Mouse (Mus musculus) intestine, embryonic 16.5 days (tissue): Measurements from ENCODE around the gene Krtap4-13. TPM values are rescaled to one million over a fixed set of nuclear protein-coding genes. Genes with fewer than 3 reads are reported as not detected.
"Not testable (repeated sequence)": the region's sequence is repeated elsewhere in the genome, so short reads cannot be mapped to it uniquely, and the experiment has no call there.

ENCODE experiments used
- ATAC-seq: fragments of 200-750 bp; cut with Nextera tagmentation; 2 replicates; pipeline ENCODE4 v1.8.0; 2017; ENCODE audit warnings: moderate TSS enrichment, moderate library complexity
- H3K27ac ChIP-seq: fragments of 300-500 bp; sonication (generic); 2 replicates; pipeline ENCODE4 v1.5.1; 2014; ENCODE audit warnings: mild to moderate bottlenecking, low read length
- H3K27me3 ChIP-seq: fragments of 300-500 bp; sonication (generic); replicated peaks from 2 replicates; pipeline ENCODE4 v1.6.1; 2014; ENCODE audit warnings: low read length, control low read depth, mixed read lengths; ENCODE audit not compliant: control insufficient read depth, insufficient read depth
- H3K36me3 ChIP-seq: fragments of 300-500 bp; sonication (generic); 2 replicates; pipeline ENCODE4 v1.6.1; 2014; ENCODE audit warnings: low read length, control low read depth; ENCODE audit not compliant: control insufficient read depth, insufficient read depth
- H3K4me1 ChIP-seq: fragments of 300-500 bp; sonication (generic); 2 replicates; pipeline ENCODE4 v1.6.1; 2014; ENCODE audit warnings: low read length, control low read depth, mixed read lengths; ENCODE audit not compliant: control insufficient read depth, insufficient read depth
- H3K4me2 ChIP-seq: fragments of 300-500 bp; sonication (generic); 2 replicates; pipeline ENCODE4 v1.6.1; 2014; ENCODE audit warnings: low read depth, low read length, control low read depth
- H3K4me3 ChIP-seq: fragments of 300-500 bp; sonication (generic); 2 replicates; pipeline ENCODE4 v1.5.1; 2014; ENCODE audit warnings: mild to moderate bottlenecking, low read length
- H3K9ac ChIP-seq: fragments of 300-500 bp; sonication (generic); 2 replicates; pipeline ENCODE4 v1.6.1; 2014; ENCODE audit warnings: low read depth, low read length
- H3K9me3 ChIP-seq: fragments of 300-500 bp; sonication (generic); 2 replicates; pipeline ENCODE4 v1.6.1; 2016; ENCODE audit warnings: low read length, control low read depth; ENCODE audit not compliant: control insufficient read depth
- WGBS: fragments of 180-500 bp; shearing (Covaris S2); extraction: QIAGEN DNeasy Blood & Tissue Kit; methylation state at CpG from one replicate; pipeline ENCODE4 v1.1.7; 2014; 5-methylcytosine and 5-hydroxymethylcytosine counted together
- polyA plus RNA-seq: library from polyadenylated mRNA; unstranded; fragments of >200 nt; fragmentation: Nextera tagmentation; extraction: Ambion mirVana; gene quantifications from 2 replicates; pipeline ENCODE4 v1.2.1, GENCODE M21; 2015

Gene Krtap4-13
- polyA plus RNA-seq, 1 experiment from 2014 or later = not detected

GRCm38 (mm10) chr11:99798832-99799231 lies 10.9 kb downstream of the Krtap4-13 start, which contains the start of gene Gm11569:
TSS of gene Gm11569 (minus strand) at chr11:99798932.
- H3K4me2 ChIP-seq, H3K27ac ChIP-seq, H3K9ac ChIP-seq, H3K27me3 ChIP-seq, H3K9me3 ChIP-seq, H3K4me1 ChIP-seq, ATAC-seq, H3K4me3 ChIP-seq, H3K36me3 ChIP-seq: not testable (repeated sequence)
- WGBS = no CpG with 5 or more reads among the region's 1 CpGs

DNA sequence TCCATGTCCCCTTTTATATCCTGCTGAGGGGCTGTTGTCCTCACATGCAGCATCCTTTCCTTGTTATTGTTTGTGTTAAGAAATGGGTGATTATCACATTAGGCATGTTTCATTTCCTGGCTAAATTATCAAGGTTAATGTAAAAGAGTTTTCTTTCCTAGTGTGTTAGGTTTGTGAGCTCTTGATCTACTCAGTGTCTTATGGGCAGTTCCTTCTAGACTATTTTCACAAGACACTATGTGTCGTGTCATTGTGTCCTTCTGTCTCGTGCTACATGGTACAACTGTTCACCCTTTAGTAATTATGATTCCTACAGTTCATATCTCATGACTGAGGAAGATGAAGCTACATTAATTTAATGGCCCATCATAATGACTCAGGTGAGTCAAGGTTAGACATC lies 16.3 kb downstream of the Krtap4-13 start, which contains the start of gene Gm11596:
Gm11596 (minus strand) TSS at position 101 of the 400 bp plus-strand sequence.
- no peak within 1 kb of the TSS for H3K4me2 ChIP-seq
- H3K9ac ChIP-seq = no peak within 1 kb of the TSS
- H3K4me3 ChIP-seq = no peak within 1 kb of the TSS
- no peaks in the 10 kb centered on the region for H3K27me3 ChIP-seq
- H3K4me1 ChIP-seq = no peaks in the 10 kb centered on the region
- H3K27ac ChIP-seq = no peak within 1 kb of the TSS
- no peak for ATAC-seq
- H3K36me3 ChIP-seq = no peaks in the 10 kb centered on the region
- WGBS = 78% methylated on average over 2 of the region's 2 CpGs
- H3K9me3 ChIP-seq = no peaks in the 10 kb centered on the region

DNA sequence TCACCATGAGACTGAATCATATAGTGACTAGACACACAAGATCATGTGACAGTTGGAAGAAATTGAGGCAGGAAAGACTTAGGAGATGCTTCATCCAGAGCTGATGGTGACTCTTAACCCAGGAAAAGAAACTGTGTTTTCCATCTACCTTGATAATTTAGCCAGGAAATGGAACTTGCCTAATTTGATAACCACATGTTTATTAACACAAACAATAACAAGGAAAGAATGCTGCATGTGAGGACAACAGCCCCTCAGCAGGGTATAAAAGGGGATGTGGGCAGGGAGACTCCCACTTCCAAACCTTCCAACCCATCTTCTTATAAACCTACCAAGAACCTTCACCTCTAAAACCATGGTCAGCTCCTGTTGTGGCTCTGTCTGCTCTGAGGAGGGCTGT lies 24.8 kb downstream of the Krtap4-13 start, which contains the start of gene Krtap4-9:
Krtap4-9 (plus strand) TSS at position 301 of the 400 bp plus-strand sequence.
- H3K4me2 ChIP-seq, H3K9me3 ChIP-seq, H3K9ac ChIP-seq, H3K27me3 ChIP-seq, H3K4me3 ChIP-seq, ATAC-seq, H3K27ac ChIP-seq, H3K36me3 ChIP-seq, H3K4me1 ChIP-seq: not testable (repeated sequence)

DNA sequence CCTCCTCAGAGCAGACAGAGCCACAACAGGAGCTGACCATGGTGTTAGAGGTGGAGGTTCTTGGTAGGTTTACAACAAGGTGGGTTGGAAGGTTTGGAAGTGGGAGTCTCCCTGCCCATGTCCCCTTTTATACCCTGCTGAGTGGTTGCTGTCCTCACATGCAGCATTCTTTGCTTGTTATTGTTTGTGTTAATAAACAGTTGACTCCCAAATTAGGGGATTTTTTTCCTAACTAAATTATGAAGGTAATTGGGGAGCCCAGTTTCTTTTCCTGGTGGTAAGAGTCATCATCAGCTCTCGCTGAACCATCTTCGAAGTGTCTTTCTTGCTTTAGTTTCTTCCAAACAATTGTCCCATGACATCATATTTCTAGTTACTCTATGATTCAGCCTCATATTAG lies 29.1 kb downstream of the Krtap4-13 start, which contains the start of gene Krtap4-8:
Krtap4-8 (minus strand) TSS at position 101 of the 400 bp plus-strand sequence.
- Histone ChIP-seq H3K4me3 (no peak within 1 kb of the TSS), H3K4me1 (no peaks in the 10 kb centered on the region), H3K9ac (no peak within 1 kb of the TSS), H3K36me3 (no peaks in the 10 kb centered on the region), H3K27ac (no peak within 1 kb of the TSS), H3K4me2 (no peak within 1 kb of the TSS), H3K9me3 (no peaks in the 10 kb centered on the region), H3K27me3 (no peaks in the 10 kb centered on the region)
- WGBS = 97% methylated on average over 2 of the region's 2 CpGs
- ATAC-seq = no peak

DNA sequence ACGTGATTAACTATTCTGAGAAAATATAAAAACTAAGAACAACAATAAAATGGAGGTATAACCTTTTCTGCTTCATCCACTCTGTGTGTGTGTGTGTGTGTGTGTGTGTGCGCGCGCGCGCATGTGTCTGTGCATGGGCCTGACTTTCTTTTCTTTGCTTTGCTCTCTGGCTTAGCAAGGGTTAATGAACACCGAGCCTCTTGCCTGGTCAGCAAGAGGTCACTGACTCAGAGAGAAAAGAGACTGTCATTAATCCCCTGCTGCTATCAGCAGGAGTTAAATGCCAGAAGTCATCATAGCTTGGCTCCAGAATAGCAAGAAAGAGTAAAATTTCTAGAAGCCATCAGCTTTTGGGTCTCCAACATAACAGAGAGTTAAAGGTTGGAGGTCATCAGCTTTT lies 31.3 kb downstream of the Krtap4-13 start:
- Histone ChIP-seq H3K4me1 (no peaks in the 10 kb centered on the region), H3K9ac (no peak overlapping the region), H3K4me2 (no peak overlapping the region), H3K36me3 (no peaks in the 10 kb centered on the region), H3K4me3 (no peak overlapping the region), H3K9me3 (no peaks in the 10 kb centered on the region), H3K27ac (no peak overlapping the region), H3K27me3 (no peaks in the 10 kb centered on the region)
- no peak for ATAC-seq
- WGBS = 58% methylated on average over 7 of the region's 7 CpGs

GRCm38 (mm10) chr11:99772813-99773212 lies 36.9 kb downstream of the Krtap4-13 start, which contains the start of gene Gm11595:
TSS of gene Gm11595 (minus strand) at chr11:99772913.
- H3K4me3 ChIP-seq, H3K9ac ChIP-seq, H3K4me2 ChIP-seq, H3K4me1 ChIP-seq, ATAC-seq, H3K27ac ChIP-seq, H3K36me3 ChIP-seq, H3K9me3 ChIP-seq, H3K27me3 ChIP-seq: not testable (repeated sequence)

GRCm38 (mm10) chr11:99768410-99768809 lies 41.3 kb downstream of the Krtap4-13 start:
- Histone ChIP-seq H3K4me1 (no peaks in the 10 kb centered on the region), H3K4me2 (no peak overlapping the region), H3K4me3 (no peak overlapping the region), H3K27me3 (no peaks in the 10 kb centered on the region), H3K36me3 (no peaks in the 10 kb centered on the region), H3K9ac (no peak overlapping the region), H3K9me3 (no peaks in the 10 kb centered on the region), H3K27ac (no peak overlapping the region)
- 77% methylated on average over 2 of the region's 2 CpGs for WGBS
- no peak for ATAC-seq

Other genes starting within 250 kb of the Krtap4-13 start
- gene Krtap3-1, start 243.3 kb downstream of the Krtap4-13 start, polyA plus RNA-seq = not detected in 2 replicates
- not detected in 2 replicates for gene Krtap1-5, start 228.9 kb downstream of the Krtap4-13 start, polyA plus RNA-seq
- gene Krtap1-4, start 226.2 kb downstream of the Krtap4-13 start, polyA plus RNA-seq = not detected in 2 replicates
- gene Krtap1-3, start 218.6 kb downstream of the Krtap4-13 start, polyA plus RNA-seq = not detected in 2 replicates
- gene Krtap9-3, start 211.8 kb downstream of the Krtap4-13 start, polyA plus RNA-seq = not detected in 2 replicates
- gene Gm11938, start 206.6 kb downstream of the Krtap4-13 start, polyA plus RNA-seq = not detected in 2 replicates
- not detected in 2 replicates for gene Gm11937, start 199.7 kb downstream of the Krtap4-13 start, polyA plus RNA-seq
- gene Krtap2-4, start 195.0 kb downstream of the Krtap4-13 start, polyA plus RNA-seq = not detected in 2 replicates
- gene Gm11562, start 189.5 kb downstream of the Krtap4-13 start, polyA plus RNA-seq = not detected in 2 replicates
- not detected in 2 replicates for gene Krtap4-1, start 181.7 kb downstream of the Krtap4-13 start, polyA plus RNA-seq
- gene Krtap4-2, start 174.8 kb downstream of the Krtap4-13 start, polyA plus RNA-seq = not detected in 2 replicates
- not detected in 2 replicates for gene Krtap4-7, start 165.8 kb downstream of the Krtap4-13 start, polyA plus RNA-seq
- gene Gm11555, start 159.7 kb downstream of the Krtap4-13 start, polyA plus RNA-seq = not detected in 2 replicates
- gene Gm11563, start 150.9 kb downstream of the Krtap4-13 start, polyA plus RNA-seq = not detected in 2 replicates
- gene Krtap4-6, start 143.9 kb downstream of the Krtap4-13 start, polyA plus RNA-seq = not detected in 2 replicates
- not detected in 2 replicates for gene Gm14190, start 119.2 kb downstream of the Krtap4-13 start, polyA plus RNA-seq
- gene Gm14180, start 75.6 kb downstream of the Krtap4-13 start, polyA plus RNA-seq = not detected in 2 replicates
- gene Gm11595, start 37.0 kb downstream of the Krtap4-13 start, polyA plus RNA-seq = not detected in 2 replicates
- not detected in 2 replicates for gene Krtap4-8, start 29.2 kb downstream of the Krtap4-13 start, polyA plus RNA-seq
- gene Krtap4-9, start 24.7 kb downstream of the Krtap4-13 start, polyA plus RNA-seq = not detected in 2 replicates
- not detected in 2 replicates for gene Gm11596, start 16.4 kb downstream of the Krtap4-13 start, polyA plus RNA-seq
- not detected in 2 replicates for gene Gm11569, start 11.0 kb downstream of the Krtap4-13 start, polyA plus RNA-seq
- not detected in 2 replicates for gene Gm11554, start 5.4 kb downstream of the Krtap4-13 start, polyA plus RNA-seq
- not detected in 2 replicates for gene Gm11564, start 5.8 kb upstream of the Krtap4-13 start, polyA plus RNA-seq
- not detected in 2 replicates for gene 2300003K06Rik, start 28.2 kb upstream of the Krtap4-13 start, polyA plus RNA-seq
- not detected in 2 replicates for gene Krtap4-16, start 41.7 kb upstream of the Krtap4-13 start, polyA plus RNA-seq
- gene Gm11568, start 48.0 kb upstream of the Krtap4-13 start, polyA plus RNA-seq = not detected in 2 replicates
- gene Gm11559, start 54.6 kb upstream of the Krtap4-13 start, polyA plus RNA-seq = not detected in 2 replicates
- gene Krtap9-1, start 63.5 kb upstream of the Krtap4-13 start, polyA plus RNA-seq = not detected in 2 replicates
- not detected in 2 replicates for gene Gm11567, start 69.3 kb upstream of the Krtap4-13 start, polyA plus RNA-seq
- not detected in 2 replicates for gene Krtap31-1, start 98.0 kb upstream of the Krtap4-13 start, polyA plus RNA-seq
- not detected in 2 replicates for gene Gm11565, start 104.9 kb upstream of the Krtap4-13 start, polyA plus RNA-seq
- gene Krtap31-2, start 126.4 kb upstream of the Krtap4-13 start, polyA plus RNA-seq = not detected in 2 replicates
- not detected in 2 replicates for gene Krtap9-5, start 138.6 kb upstream of the Krtap4-13 start, polyA plus RNA-seq
- gene Krtap29-1, start 169.2 kb upstream of the Krtap4-13 start, polyA plus RNA-seq = not detected in 2 replicates
- not detected in 2 replicates for gene Krtap16-1, start 176.7 kb upstream of the Krtap4-13 start, polyA plus RNA-seq
- not detected in 2 replicates for gene Krtap17-1, start 184.1 kb upstream of the Krtap4-13 start, polyA plus RNA-seq
- gene Krt33a, start 206.3 kb upstream of the Krtap4-13 start, polyA plus RNA-seq = not detected in 2 replicates
- not detected in 2 replicates for gene Krt33b, start 220.0 kb upstream of the Krtap4-13 start, polyA plus RNA-seq
- gene Krt34, start 231.7 kb upstream of the Krtap4-13 start, polyA plus RNA-seq = not detected in 2 replicates
- gene Krt31, start 240.7 kb upstream of the Krtap4-13 start, polyA plus RNA-seq = not detected in 2 replicates